Mouse (Mus musculus) heart, postnatal 0 days (tissue): Measurements from ENCODE around the gene Fbxo47.

Experiments
- CTCF ChIP-seq: IDR thresholded peaks from 2 replicates; pipeline ENCODE4 v1.5.1; 2016; ENCODE audit warnings: antibody characterized with exemption, control low read depth, low read depth
- EP300 ChIP-seq: IDR thresholded peaks from 2 replicates; pipeline ENCODE4 v1.6.1; 2016; ENCODE audit warnings: antibody characterized with exemption, low read depth

DNA sequence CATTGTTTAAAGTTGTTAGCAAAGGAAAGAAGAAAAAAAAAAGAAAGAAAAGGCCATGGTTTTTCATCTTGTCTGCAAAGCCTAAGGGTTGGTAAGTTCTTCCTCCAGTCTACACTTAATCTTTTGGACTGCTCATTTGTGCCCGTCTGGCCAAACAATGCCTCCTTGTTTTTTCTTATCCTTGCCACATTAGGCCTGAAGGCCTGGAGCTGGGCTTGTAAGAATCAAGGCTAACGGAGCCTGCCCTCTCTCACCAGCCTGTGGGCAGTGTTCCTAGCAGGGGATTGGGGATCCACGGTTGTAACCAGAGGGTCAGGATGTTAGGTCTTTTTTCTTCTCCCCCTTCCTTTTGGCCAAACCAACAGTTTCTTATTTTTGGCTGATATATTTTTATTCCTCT lies 73.0 kb downstream of the Fbxo47 start:
- TF ChIP-seq CTCF (no peak), EP300 (no peak)
